Mouse (Mus musculus) heart, embryonic 11.5 days (tissue): Measurements from ENCODE around the gene Cdk9. TPM values are rescaled to one million over a fixed set of nuclear protein-coding genes. Genes with fewer than 3 reads are reported as not detected.

Experiments used
- ATAC-seq: fragments of 200-750 bp; cut with Nextera tagmentation; replicated peaks from 2 replicates; pipeline ENCODE4 v1.8.0; 2017; ENCODE audit warnings: moderate library complexity; ENCODE audit not compliant: insufficient number of reproducible peaks, low FRiP score, low TSS enrichment
- H3K27ac ChIP-seq: fragments of 300-500 bp; sonication (generic); 2 replicates; pipeline ENCODE4 v1.5.1; 2014; ENCODE audit warnings: mild to moderate bottlenecking, low read depth, low read length
- H3K27me3 ChIP-seq: fragments of 300-500 bp; sonication (generic); 2 replicates; pipeline ENCODE4 v1.6.1; 2014; ENCODE audit warnings: mild to moderate bottlenecking, low read length, mixed read lengths; ENCODE audit not compliant: control insufficient read depth, insufficient read depth
- H3K36me3 ChIP-seq: fragments of 300-500 bp; sonication (generic); 2 replicates; pipeline ENCODE4 v1.6.1; 2014; ENCODE audit warnings: mild to moderate bottlenecking, low read length, moderate library complexity, mixed read lengths; ENCODE audit not compliant: control insufficient read depth, insufficient read depth
- H3K4me1 ChIP-seq: fragments of 300-500 bp; sonication (generic); 2 replicates; pipeline ENCODE4 v1.6.1; 2014; ENCODE audit warnings: low read length; ENCODE audit not compliant: control insufficient read depth, insufficient read depth
- H3K4me2 ChIP-seq: fragments of 300-500 bp; sonication (generic); 2 replicates; pipeline ENCODE4 v1.6.1; 2014; ENCODE audit warnings: mild to moderate bottlenecking, moderate library complexity
- H3K4me3 ChIP-seq: fragments of 300-500 bp; sonication (generic); 2 replicates; pipeline ENCODE4 v1.5.1; 2014; ENCODE audit warnings: low read depth, low read length
- H3K9ac ChIP-seq: fragments of 300-500 bp; sonication (generic); 2 replicates; pipeline ENCODE4 v1.6.1; 2014; ENCODE audit warnings: mild to moderate bottlenecking, low read depth, low read length, moderate library complexity
- H3K9me3 ChIP-seq: fragments of 300-500 bp; sonication (generic); replicated peaks from 2 replicates; pipeline ENCODE4 v1.6.1; 2016; ENCODE audit warnings: low read length; ENCODE audit not compliant: control insufficient read depth
- WGBS: fragments of 180-500 bp; shearing (Covaris S2); extraction: QIAGEN DNeasy Blood & Tissue Kit; methylation state at CpG from one replicate; pipeline ENCODE4 v1.1.7; 2014; ENCODE audit not compliant: insufficient replicate concordance; 5-methylcytosine and 5-hydroxymethylcytosine counted together
- polyA plus RNA-seq: library from polyadenylated mRNA; unstranded; fragments of >200 nt; fragmentation: Nextera tagmentation; extraction: Ambion mirVana; gene quantifications from 2 replicates; pipeline ENCODE4 v1.2.1, GENCODE M21; 2014

The Cdk9 gene
- polyA plus RNA-seq, 1 experiment from 2014 or later = 61.2 TPM

- peaks cover 10% of the 10 kb centered on the region; the same call in 1 of the 2 replicates for H3K36me3 ChIP-seq
- no peak overlapping the region for H3K9ac ChIP-seq
- no peak overlapping the region for H3K4me3 ChIP-seq
- no peak overlapping the region for H3K27ac ChIP-seq
- no peak for ATAC-seq
- no peaks in the 10 kb centered on the region for H3K9me3 ChIP-seq
- H3K4me2 ChIP-seq = no peak overlapping the region
- WGBS = 76% methylated on average over 16 of the region's 16 CpGs
- no peaks in the 10 kb centered on the region for H3K27me3 ChIP-seq
- H3K4me1 ChIP-seq = peaks cover 9% of the 10 kb centered on the region; the same call in 1 of the 2 replicates
Measured at GRCm38 (mm10) chr2:32673176-32673917, 39.5 kb downstream of the Cdk9 start.

DNA sequence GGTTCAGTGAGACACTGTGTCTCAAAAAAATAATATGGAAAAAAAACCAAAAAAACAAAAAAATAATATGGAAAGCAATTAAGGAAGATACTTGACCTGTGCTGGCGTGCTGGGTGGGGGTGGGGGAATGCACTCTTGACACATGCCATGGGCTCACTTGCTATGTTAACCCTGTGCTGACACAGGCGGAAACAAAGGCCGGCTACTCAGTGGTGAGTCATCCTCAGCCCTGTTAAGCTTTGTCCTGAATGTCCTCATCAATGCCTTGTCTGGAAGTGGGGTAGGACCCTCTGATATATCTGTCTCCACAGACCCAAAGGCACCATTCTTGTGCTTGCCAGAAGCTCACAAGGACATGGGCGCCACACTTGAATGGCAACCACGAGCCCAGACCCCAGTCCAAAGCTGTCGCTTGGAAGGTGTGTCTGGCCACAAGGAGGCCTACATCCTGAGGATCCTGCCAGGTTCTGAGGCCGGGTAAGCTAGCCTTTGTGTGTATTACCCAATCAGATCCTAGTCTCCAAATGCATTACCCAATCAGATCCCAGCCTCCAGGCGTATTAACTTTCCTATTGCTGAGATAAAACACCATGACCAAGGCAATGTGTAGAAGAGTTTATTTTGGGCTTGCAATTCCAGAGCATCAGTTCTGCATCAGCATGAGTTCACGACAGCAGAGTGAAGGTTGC lies 40.8 kb downstream of the Cdk9 start:
- Histone ChIP-seq H3K9me3 (no peaks in the 10 kb centered on the region), H3K27me3 (no peaks in the 10 kb centered on the region), H3K4me3 (no peak overlapping the region), H3K27ac (0 out of 2 replicates have a peak overlapping the region, but pooled peaks have one; percentile 17), H3K9ac (no peak overlapping the region), H3K36me3 (peaks cover 10% of the 10 kb centered on the region; the same call in 1 of the 2 replicates), H3K4me2 (no peak overlapping the region), H3K4me1 (peaks cover 15% of the 10 kb centered on the region; the same call in 1 of the 2 replicates)
- no peak for ATAC-seq
- WGBS = 59% methylated on average over 9 of the region's 9 CpGs

GRCm38 (mm10) chr2:32671147-32671546 lies 41.7 kb downstream of the Cdk9 start:
- no peak for ATAC-seq
- Histone ChIP-seq H3K4me3 (no peak overlapping the region), H3K4me2 (no peak overlapping the region), H3K9me3 (no peaks in the 10 kb centered on the region), H3K9ac (no peak overlapping the region), H3K36me3 (peaks cover 10% of the 10 kb centered on the region; the same call in 1 of the 2 replicates), H3K27me3 (no peaks in the 10 kb centered on the region), H3K27ac (no peak overlapping the region), H3K4me1 (peaks cover 17% of the 10 kb centered on the region)
- 81% methylated on average over 9 of the region's 9 CpGs for WGBS

GRCm38 (mm10) chr2:32669876-32670275 lies 43.0 kb downstream of the Cdk9 start:
- 45% methylated on average over 3 of the region's 3 CpGs for WGBS
- ATAC-seq = no peak
- Histone ChIP-seq H3K36me3 (peaks cover 10% of the 10 kb centered on the region; the same call in 1 of the 2 replicates), H3K27me3 (no peaks in the 10 kb centered on the region), H3K4me2 (no peak overlapping the region), H3K4me1 (peaks cover 28% of the 10 kb centered on the region), H3K9ac (no peak overlapping the region), H3K9me3 (no peaks in the 10 kb centered on the region), H3K4me3 (no peak overlapping the region), H3K27ac (no peak overlapping the region)

GRCm38 (mm10) chr2:32668176-32668575 lies 44.7 kb downstream of the Cdk9 start:
- H3K9me3 ChIP-seq = no peaks in the 10 kb centered on the region
- WGBS = 82% methylated on average over 7 of the region's 7 CpGs
- no peak overlapping the region; the same call in 1 of the 2 replicates for H3K4me2 ChIP-seq
- H3K36me3 ChIP-seq = peaks cover 5% of the 10 kb centered on the region; the same call in 1 of the 2 replicates
- H3K4me3 ChIP-seq = no peak overlapping the region
- H3K27me3 ChIP-seq = no peaks in the 10 kb centered on the region
- peak overlapping the region; percentile 79 for H3K27ac ChIP-seq
- peak overlapping the region; percentile 43 for H3K9ac ChIP-seq
- H3K4me1 ChIP-seq = peaks cover 27% of the 10 kb centered on the region
- no peak for ATAC-seq

DNA sequence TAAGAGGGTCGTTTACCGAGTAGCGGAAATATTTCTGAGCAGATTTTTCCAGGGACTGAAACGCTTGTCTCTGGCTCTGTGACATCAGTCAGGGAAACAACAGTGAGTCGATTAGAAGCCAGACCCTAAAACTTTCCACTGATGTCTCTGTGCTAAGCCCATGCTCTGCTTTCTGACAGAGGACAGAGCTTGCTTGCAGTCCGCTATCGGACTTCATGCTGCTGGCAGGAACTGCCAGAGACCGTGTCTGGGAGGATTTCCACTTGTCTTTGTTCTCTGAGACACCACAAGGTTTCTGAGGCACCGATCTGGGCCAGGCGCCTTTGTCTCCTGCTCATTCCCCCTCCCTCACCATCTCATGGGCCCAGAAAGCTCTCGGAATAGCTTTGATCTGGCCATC lies 45.1 kb downstream of the Cdk9 start:
- no peaks in the 10 kb centered on the region for H3K27me3 ChIP-seq
- peak overlapping the region; percentile 2; the same call in 1 of the 2 replicates for H3K4me2 ChIP-seq
- H3K4me3 ChIP-seq = no peak overlapping the region
- H3K4me1 ChIP-seq = peaks cover 27% of the 10 kb centered on the region
- H3K36me3 ChIP-seq = 0 out of 2 replicates have a peak, but pooled peaks cover 4% of the 10 kb centered on the region
- whole genome bisulfite sequencing = 30% methylated on average over 11 of the region's 11 CpGs
- peak; percentile 48; the same call in 1 of the 2 replicates for ATAC-seq
- peak overlapping the region; percentile 79 for H3K27ac ChIP-seq
- H3K9ac ChIP-seq = peak overlapping the region; percentile 43
- H3K9me3 ChIP-seq = no peaks in the 10 kb centered on the region

GRCm38 (mm10) chr2:32665853-32666252 lies 47.0 kb downstream of the Cdk9 start:
- no peak for ATAC-seq
- H3K4me1 ChIP-seq = peaks cover 42% of the 10 kb centered on the region
- no peak overlapping the region for H3K9ac ChIP-seq
- H3K36me3 ChIP-seq = no peaks in the 10 kb centered on the region
- H3K4me2 ChIP-seq = no peak overlapping the region
- WGBS = 67% methylated on average over 6 of the region's 6 CpGs
- H3K27ac ChIP-seq = peak overlapping the region; percentile 71
- no peaks in the 10 kb centered on the region for H3K9me3 ChIP-seq
- H3K4me3 ChIP-seq = no peak overlapping the region
- H3K27me3 ChIP-seq = no peaks in the 10 kb centered on the region

GRCm38 (mm10) chr2:32665345-32665744 lies 47.5 kb downstream of the Cdk9 start:
- no peak for ATAC-seq
- no peaks in the 10 kb centered on the region for H3K27me3 ChIP-seq
- H3K36me3 ChIP-seq = no peaks in the 10 kb centered on the region
- H3K4me3 ChIP-seq = no peak overlapping the region
- no peak overlapping the region for H3K4me2 ChIP-seq
- H3K27ac ChIP-seq = peak overlapping the region; percentile 71; the same call in 1 of the 2 replicates
- no peaks in the 10 kb centered on the region for H3K9me3 ChIP-seq
- H3K9ac ChIP-seq = peak overlapping the region; percentile 44; the same call in 1 of the 2 replicates
- 53% methylated on average over 8 of the region's 8 CpGs for WGBS
- H3K4me1 ChIP-seq = peaks cover 46% of the 10 kb centered on the region
